Mouse (Mus musculus) midbrain, embryonic 10.5 days (tissue): ENCODE results near the gene Gfi1b. TPM values are rescaled to one million over a fixed set of nuclear protein-coding genes. Genes with fewer than 3 reads are reported as not detected.
A peak's percentile ranks its signal among the peaks of the same experiment; 100 is the strongest.

Source experiments
- DNase-seq: peaks from one replicate; pipeline ENCODE4 v3.0.0-alpha.2; 2017; ENCODE audit warnings: low spot score
- H3K27ac ChIP-seq: fragments of 300-500 bp; sonication (generic); replicated peaks from 2 replicates; pipeline ENCODE4 v1.5.1; 2016; ENCODE audit warnings: mild to moderate bottlenecking
- H3K27me3 ChIP-seq: fragments of 300-500 bp; sonication (generic); 2 replicates; pipeline ENCODE4 v1.6.1; 2016; ENCODE audit warnings: low read depth, mild to moderate bottlenecking; ENCODE audit not compliant: poor library complexity, severe bottlenecking
- H3K36me3 ChIP-seq: fragments of 300-500 bp; sonication (generic); 2 replicates; pipeline ENCODE4 v1.6.1; 2016; ENCODE audit warnings: mild to moderate bottlenecking, moderate library complexity
- H3K4me1 ChIP-seq: fragments of 300-500 bp; sonication (generic); 2 replicates; pipeline ENCODE4 v1.6.1; 2016
- H3K4me3 ChIP-seq: fragments of 300-500 bp; sonication (generic); 2 replicates; pipeline ENCODE4 v1.5.1; 2016; ENCODE audit warnings: mild to moderate bottlenecking, moderate library complexity
- H3K9me3 ChIP-seq: fragments of 300-500 bp; sonication (generic); replicated peaks from 2 replicates; pipeline ENCODE4 v1.6.1; 2016; ENCODE audit warnings: mild to moderate bottlenecking
- WGBS: fragments of 180-500 bp; shearing (Covaris S2); methylation state at CpG from one replicate; pipeline ENCODE4 v1.1.7; 2016; 5-methylcytosine and 5-hydroxymethylcytosine counted together
- polyA plus RNA-seq: library from polyadenylated mRNA; unstranded; fragments of >200 nt; fragmentation: Nextera tagmentation; extraction: Ambion mirVana; gene quantifications from 2 replicates; pipeline ENCODE4 v1.2.1, GENCODE M21; 2016

The Gfi1b gene
- polyA plus RNA-seq, 1 experiment from 2014 or later = 4.3 TPM

GRCm38 (mm10) chr2:28638352-28638751 is 16.6 kb upstream of the Gfi1b start:
- peak overlapping the region; percentile 31 for H3K4me3 ChIP-seq
- H3K27ac ChIP-seq = no peak overlapping the region
- H3K36me3 ChIP-seq = no peaks in the 10 kb centered on the region
- no peaks in the 10 kb centered on the region for H3K9me3 ChIP-seq
- 21% methylated on average over 9 of the region's 9 CpGs for WGBS
- no peak for DNase-seq
- H3K27me3 ChIP-seq = no peaks in the 10 kb centered on the region
- H3K4me1 ChIP-seq = peaks cover 46% of the 10 kb centered on the region

GRCm38 (mm10) chr2:28637106-28637845 is 15.5 kb upstream of the Gfi1b start:
- Histone ChIP-seq H3K27me3 (no peaks in the 10 kb centered on the region), H3K4me3 (no peak overlapping the region), H3K4me1 (peaks cover 35% of the 10 kb centered on the region), H3K9me3 (no peaks in the 10 kb centered on the region), H3K27ac (no peak overlapping the region), H3K36me3 (no peaks in the 10 kb centered on the region)
- no peak for DNase-seq
- 83% methylated on average over 9 of the region's 9 CpGs for WGBS

GRCm38 (mm10) chr2:28635199-28635598 is 13.4 kb upstream of the Gfi1b start:
- Histone ChIP-seq H3K27me3 (no peaks in the 10 kb centered on the region), H3K4me1 (peaks cover 22% of the 10 kb centered on the region), H3K27ac (no peak overlapping the region), H3K9me3 (no peaks in the 10 kb centered on the region), H3K4me3 (no peak overlapping the region), H3K36me3 (no peaks in the 10 kb centered on the region)
- 95% methylated on average over 1 of the region's 1 CpGs for WGBS
- DNase-seq = no peak

GRCm38 (mm10) chr2:28633136-28633535 is 11.4 kb upstream of the Gfi1b start:
- H3K27ac ChIP-seq = no peak overlapping the region
- no peak overlapping the region for H3K4me3 ChIP-seq
- no peak for DNase-seq
- H3K4me1 ChIP-seq = 0 out of 2 replicates have a peak, but pooled peaks cover 10% of the 10 kb centered on the region
- no peaks in the 10 kb centered on the region for H3K27me3 ChIP-seq
- WGBS = 57% methylated on average over 4 of the region's 4 CpGs
- H3K9me3 ChIP-seq = no peaks in the 10 kb centered on the region
- H3K36me3 ChIP-seq = no peaks in the 10 kb centered on the region

DNA sequence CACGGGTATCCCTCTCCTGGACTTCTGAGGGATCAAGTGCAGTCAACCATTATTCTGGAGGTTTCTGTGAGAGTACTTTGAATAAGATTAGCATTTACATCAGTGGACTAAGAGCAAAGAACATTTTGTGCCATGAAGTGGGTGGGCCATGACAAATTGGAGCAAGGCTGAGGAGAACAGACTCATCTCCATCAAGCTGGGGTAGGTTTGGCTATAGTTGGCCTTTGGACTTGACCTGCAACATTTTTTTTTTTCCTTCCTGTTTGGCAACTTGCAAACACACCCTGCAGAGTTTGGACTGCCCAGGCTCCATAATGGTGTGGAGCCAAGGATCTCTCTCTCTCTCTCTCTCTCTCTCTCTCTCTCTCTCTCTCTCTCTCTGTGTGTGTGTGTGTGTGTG is 10.8 kb upstream of the Gfi1b start:
- 44% methylated on average over 1 of the region's 1 CpGs for WGBS
- H3K27me3 ChIP-seq = no peaks in the 10 kb centered on the region
- H3K4me1 ChIP-seq = 0 out of 2 replicates have a peak, but pooled peaks cover 7% of the 10 kb centered on the region
- no peak for DNase-seq
- no peaks in the 10 kb centered on the region for H3K9me3 ChIP-seq
- no peaks in the 10 kb centered on the region for H3K36me3 ChIP-seq
- no peak overlapping the region for H3K27ac ChIP-seq
- H3K4me3 ChIP-seq = no peak overlapping the region

- no peaks in the 10 kb centered on the region for H3K36me3 ChIP-seq
- no peak overlapping the region for H3K27ac ChIP-seq
- no peaks in the 10 kb centered on the region for H3K9me3 ChIP-seq
- WGBS = 66% methylated on average over 4 of the region's 4 CpGs
- no peaks in the 10 kb centered on the region for H3K27me3 ChIP-seq
- H3K4me3 ChIP-seq = no peak overlapping the region
- DNase-seq = no peak
- no peaks in the 10 kb centered on the region for H3K4me1 ChIP-seq
These were observed 8.2 kb upstream of the Gfi1b start for GRCm38 (mm10) chr2:28629911-28630381.

- no peak overlapping the region for H3K27ac ChIP-seq
- no peaks in the 10 kb centered on the region for H3K4me1 ChIP-seq
- no peaks in the 10 kb centered on the region for H3K36me3 ChIP-seq
- DNase-seq = no peak
- H3K27me3 ChIP-seq = peaks cover 2% of the 10 kb centered on the region; the same call in 1 of the 2 replicates
- H3K9me3 ChIP-seq = no peaks in the 10 kb centered on the region
- no peak overlapping the region for H3K4me3 ChIP-seq
- 73% methylated on average over 2 of the region's 2 CpGs for WGBS
These were observed 6.3 kb upstream of the Gfi1b start for GRCm38 (mm10) chr2:28628053-28628452.

GRCm38 (mm10) chr2:28626038-28626437 is 4.3 kb upstream of the Gfi1b start:
- H3K36me3 ChIP-seq = no peaks in the 10 kb centered on the region
- H3K27ac ChIP-seq = no peak overlapping the region
- WGBS = 81% methylated on average over 3 of the region's 3 CpGs
- H3K9me3 ChIP-seq = no peaks in the 10 kb centered on the region
- peaks cover 22% of the 10 kb centered on the region for H3K27me3 ChIP-seq
- DNase-seq = no peak
- peaks cover 4% of the 10 kb centered on the region for H3K4me1 ChIP-seq
- no peak overlapping the region for H3K4me3 ChIP-seq

DNA sequence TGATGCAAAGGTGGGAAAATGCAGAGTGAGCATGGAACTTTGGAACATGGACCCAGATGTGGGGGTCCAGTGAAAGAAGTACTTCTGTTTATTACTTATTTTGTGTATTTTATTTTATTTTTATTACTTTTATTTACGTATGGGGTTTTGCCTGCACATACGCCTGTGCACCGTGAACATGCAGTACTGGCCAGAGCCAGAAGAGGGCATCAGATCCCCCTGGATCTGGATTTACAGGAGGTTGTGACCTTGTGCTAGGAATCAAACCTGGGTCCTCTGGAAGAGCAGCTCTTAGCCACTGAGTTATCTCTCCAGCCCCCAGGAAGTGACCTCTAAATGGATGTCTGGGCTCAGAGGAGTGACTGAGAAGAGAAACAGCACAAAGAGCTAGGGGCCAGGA is 3.1 kb upstream of the Gfi1b start:
- 84% methylated on average over 3 of the region's 3 CpGs for WGBS
- DNase-seq = no peak
- Histone ChIP-seq H3K27me3 (peaks cover 32% of the 10 kb centered on the region), H3K4me1 (peaks cover 4% of the 10 kb centered on the region), H3K4me3 (no peak overlapping the region), H3K9me3 (no peaks in the 10 kb centered on the region), H3K27ac (no peak overlapping the region), H3K36me3 (no peaks in the 10 kb centered on the region)

GRCm38 (mm10) chr2:28622521-28623124 is 841 bp upstream of the Gfi1b start:
- DNase-seq = peak; percentile 43
- Histone ChIP-seq H3K9me3 (no peaks in the 10 kb centered on the region), H3K27me3 (peaks cover 36% of the 10 kb centered on the region), H3K36me3 (no peaks in the 10 kb centered on the region), H3K4me1 (peaks cover 4% of the 10 kb centered on the region), H3K4me3 (no peak overlapping the region), H3K27ac (no peak overlapping the region)
- 23% methylated on average over 10 of the region's 10 CpGs for WGBS

- no peak for DNase-seq
- WGBS = 19% methylated on average over 2 of the region's 2 CpGs
- Histone ChIP-seq H3K27ac (no peak overlapping the region), H3K9me3 (no peaks in the 10 kb centered on the region), H3K4me1 (peaks cover 7% of the 10 kb centered on the region), H3K4me3 (peak overlapping the region; percentile 33; the same call in 1 of the 2 replicates), H3K27me3 (peaks cover 41% of the 10 kb centered on the region), H3K36me3 (no peaks in the 10 kb centered on the region)
These were observed 671 bp downstream of the Gfi1b start for GRCm38 (mm10) chr2:28621111-28621510.

DNA sequence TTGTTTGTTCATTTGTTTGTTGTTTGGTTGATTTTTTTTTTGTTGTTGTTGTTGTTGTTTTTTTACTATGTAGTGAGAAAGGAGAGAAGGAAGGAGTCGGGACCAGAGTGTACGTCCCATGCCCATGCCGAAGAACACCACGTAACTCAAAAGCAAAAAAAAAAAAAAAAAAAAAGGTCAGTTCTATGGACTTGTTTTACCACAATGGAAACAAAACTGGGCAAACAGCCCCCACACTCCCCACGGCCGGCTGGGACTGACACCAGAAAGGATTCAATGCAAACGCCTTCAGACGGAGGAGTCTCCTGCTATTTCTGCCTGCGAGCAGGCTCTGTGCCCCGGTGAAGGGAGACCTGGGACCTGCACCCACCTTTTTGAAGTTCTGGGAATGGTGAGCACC is 1.3 kb downstream of the Gfi1b start:
- peaks cover 7% of the 10 kb centered on the region for H3K4me1 ChIP-seq
- H3K9me3 ChIP-seq = no peaks in the 10 kb centered on the region
- 69% methylated on average over 10 of the region's 10 CpGs for WGBS
- peak overlapping the region; percentile 33; the same call in 1 of the 2 replicates for H3K4me3 ChIP-seq
- no peak overlapping the region for H3K27ac ChIP-seq
- no peak for DNase-seq
- H3K36me3 ChIP-seq = no peaks in the 10 kb centered on the region
- H3K27me3 ChIP-seq = peaks cover 41% of the 10 kb centered on the region

DNA sequence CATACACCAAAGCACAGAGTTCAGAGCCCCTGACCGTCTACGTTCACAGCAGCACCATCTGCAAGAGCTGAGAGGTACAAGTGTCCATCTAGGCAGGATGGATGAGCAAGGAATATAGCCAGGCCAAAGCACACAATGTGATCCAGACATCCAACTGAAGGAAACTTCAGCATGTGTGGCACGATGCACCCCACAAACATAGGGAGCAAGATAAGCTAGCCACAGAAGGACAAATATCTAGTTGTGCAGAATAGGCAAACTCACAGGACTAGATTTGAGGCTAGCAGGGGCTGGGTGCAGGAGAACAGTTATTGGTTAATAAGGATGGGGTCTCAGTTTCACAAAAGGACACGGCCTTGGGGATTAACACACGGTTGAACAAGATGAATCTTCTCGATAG is 2.4 kb downstream of the Gfi1b start:
- H3K27me3 ChIP-seq = peaks cover 41% of the 10 kb centered on the region
- no peaks in the 10 kb centered on the region for H3K36me3 ChIP-seq
- H3K4me1 ChIP-seq = peaks cover 7% of the 10 kb centered on the region
- H3K27ac ChIP-seq = no peak overlapping the region
- 89% methylated on average over 6 of the region's 6 CpGs for WGBS
- DNase-seq = no peak
- H3K9me3 ChIP-seq = no peaks in the 10 kb centered on the region
- no peak overlapping the region for H3K4me3 ChIP-seq
